Mouse (Mus musculus) lung, postnatal 14 days (tissue): ENCODE data around the gene 1110008L16Rik.
"Not testable (repeated sequence)": the region's sequence is repeated elsewhere in the genome, so short reads cannot be mapped to it uniquely, and the experiment has no call there.

ENCODE experiments used
- DNase-seq: peaks from one replicate; pipeline ENCODE4 v3.0.0; 2021

1110008L16Rik gene

GRCm38 (mm10) chr12:55299336-55299735 is at the start of gene 1110008L16Rik:
TSS of gene 1110008L16Rik (plus strand) at chr12:55299577.
- no peak for DNase-seq

DNA sequence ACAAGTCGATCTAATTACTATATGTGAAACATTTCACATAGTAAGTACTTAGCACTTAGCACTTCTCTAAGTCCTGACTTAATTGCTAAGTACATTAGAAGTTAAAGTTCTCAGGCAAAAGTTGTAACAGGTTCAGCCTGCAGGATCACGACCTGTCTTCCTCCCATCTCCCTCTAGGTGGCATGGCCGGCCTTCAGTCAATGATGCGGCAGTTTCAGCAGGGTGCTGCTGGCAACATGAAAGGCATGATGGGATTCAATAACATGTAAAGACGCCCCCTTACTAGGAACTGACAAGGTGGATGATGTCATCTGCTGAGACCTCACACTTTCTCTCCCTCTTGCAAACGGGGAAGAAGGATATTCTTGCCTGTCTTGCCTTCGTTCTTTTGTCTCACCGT is 37.4 kb upstream of the 1110008L16Rik start:
- not testable (repeated sequence) for DNase-seq

DNA sequence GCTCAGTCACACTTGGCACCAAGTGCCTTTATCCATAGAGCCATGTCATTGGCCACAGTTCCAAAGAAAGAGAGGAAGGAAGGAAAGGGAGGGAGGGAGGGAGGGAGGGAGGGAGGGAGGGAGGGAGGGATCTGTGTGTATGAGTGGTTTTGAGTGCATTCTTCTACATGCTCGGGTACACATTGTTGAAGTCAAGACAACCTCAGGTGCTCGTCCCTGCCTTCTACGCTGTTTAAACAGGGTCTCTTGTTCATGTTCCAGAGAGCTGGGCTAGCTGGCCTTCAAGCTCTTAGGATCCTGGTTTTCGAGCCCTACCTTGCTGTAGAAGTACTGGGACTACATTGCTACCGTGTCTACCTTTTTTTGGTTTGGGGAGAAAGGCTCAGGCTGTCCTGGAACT is 36.0 kb upstream of the 1110008L16Rik start:
- DNase-seq = not testable (repeated sequence)

- DNase-seq = no peak
Observed at GRCm38 (mm10) chr12:55272243-55272642, 27.1 kb upstream of the 1110008L16Rik start.

DNA sequence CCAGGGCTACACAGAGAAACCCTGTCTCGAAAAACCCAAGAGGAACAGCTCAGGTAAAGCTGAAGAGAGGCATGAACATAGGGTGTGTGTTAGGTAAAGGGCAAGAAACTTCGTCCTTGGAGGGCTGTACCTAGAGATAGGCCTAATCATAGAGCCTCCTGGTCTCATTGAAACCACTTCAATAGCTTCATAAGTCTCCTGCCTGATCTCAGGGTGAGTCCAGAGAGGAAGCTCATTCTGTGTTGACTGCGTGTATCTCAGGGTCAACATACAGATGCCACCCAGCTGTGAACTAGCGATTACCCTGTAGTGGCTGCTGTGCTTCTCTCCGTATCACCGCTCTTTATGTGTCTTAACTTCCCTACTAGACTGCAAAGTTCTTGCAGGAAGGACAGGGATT is 21.8 kb upstream of the 1110008L16Rik start:
- not testable (repeated sequence) for DNase-seq

DNA sequence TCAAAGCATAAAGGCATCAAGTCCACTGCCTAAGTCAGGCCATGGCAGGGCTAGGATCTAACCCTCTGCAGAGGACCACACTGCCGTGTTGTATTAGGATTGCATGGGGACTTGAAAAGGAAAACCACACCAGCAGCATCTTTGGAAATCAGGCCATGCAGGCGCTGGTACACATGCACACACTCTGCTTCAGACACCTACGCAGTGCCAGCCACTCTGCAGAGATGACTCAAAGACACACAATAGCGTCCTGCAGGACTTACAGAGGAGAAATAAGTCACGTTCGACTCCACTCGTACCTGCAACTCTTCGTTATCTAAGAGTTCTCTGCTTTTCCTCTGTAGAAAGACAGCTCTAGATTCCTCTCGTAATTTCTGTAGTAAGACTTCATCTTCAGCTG is 1.3 kb upstream of the 1110008L16Rik start:
- no peak for DNase-seq

DNA sequence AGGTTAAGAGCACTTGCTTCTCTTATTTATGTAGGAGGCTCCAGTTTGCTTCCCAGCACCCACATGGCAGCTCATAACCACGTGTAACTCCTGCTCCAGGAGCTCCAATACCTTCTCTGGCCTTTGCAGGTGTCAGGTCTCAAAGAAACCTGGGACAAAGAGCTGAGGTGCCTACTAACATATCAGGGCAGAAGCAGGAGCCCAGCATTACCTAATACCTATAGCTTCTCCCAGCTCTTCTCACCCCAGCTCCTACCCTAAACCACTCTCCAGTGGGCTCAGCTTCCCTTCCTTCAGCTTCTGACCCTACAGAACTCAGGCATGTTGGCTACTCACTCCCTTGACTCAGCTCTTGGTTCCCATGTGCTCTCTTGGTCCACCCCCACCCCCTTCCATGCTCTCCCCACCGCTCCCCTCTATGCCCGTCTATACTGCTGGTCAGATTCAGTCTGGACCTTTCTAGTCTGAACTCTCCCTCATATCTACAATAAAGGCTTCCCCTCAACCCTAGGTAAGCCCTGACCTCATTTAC is 1.5 kb downstream of the 1110008L16Rik start:
- no peak for DNase-seq

DNA sequence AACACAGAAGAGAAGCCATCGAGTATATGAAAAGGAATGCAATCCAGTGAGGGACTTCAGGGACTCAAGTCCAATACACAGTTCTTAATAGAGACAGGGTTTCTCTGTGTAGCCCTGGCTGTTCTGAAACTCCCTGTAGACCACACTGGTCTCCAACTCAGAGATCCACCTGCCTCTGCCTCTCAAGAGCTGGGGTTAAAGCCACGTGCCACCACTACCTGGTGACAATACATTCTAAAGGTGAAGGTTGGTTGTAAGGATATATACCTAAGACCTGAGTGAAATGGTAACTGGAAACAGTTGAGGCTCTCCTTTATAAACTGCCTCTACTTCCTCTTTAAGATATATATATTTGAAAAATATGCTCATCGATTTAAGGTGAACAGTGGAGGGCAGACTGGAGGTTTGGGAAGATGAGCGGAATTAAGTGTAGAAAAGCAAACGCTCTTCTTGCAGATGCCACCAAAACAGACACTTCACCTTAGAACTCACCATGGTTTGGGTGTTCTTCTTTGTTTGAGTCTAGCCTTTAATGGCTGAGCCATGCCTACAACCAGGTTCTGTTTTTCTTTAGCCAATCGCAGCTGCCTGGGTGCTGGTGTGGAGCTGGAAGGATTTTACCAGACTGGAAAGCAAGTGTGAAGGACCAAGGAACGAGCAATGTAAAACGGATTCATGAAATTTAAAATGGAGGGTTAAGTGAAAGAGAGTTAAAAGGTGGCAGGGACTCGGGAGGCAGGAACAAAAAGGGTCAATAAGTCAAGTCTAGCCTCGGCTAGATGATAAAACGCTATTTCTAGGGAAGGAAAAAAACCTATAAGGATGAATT is 2.3 kb downstream of the 1110008L16Rik start:
- no peak for DNase-seq

DNA sequence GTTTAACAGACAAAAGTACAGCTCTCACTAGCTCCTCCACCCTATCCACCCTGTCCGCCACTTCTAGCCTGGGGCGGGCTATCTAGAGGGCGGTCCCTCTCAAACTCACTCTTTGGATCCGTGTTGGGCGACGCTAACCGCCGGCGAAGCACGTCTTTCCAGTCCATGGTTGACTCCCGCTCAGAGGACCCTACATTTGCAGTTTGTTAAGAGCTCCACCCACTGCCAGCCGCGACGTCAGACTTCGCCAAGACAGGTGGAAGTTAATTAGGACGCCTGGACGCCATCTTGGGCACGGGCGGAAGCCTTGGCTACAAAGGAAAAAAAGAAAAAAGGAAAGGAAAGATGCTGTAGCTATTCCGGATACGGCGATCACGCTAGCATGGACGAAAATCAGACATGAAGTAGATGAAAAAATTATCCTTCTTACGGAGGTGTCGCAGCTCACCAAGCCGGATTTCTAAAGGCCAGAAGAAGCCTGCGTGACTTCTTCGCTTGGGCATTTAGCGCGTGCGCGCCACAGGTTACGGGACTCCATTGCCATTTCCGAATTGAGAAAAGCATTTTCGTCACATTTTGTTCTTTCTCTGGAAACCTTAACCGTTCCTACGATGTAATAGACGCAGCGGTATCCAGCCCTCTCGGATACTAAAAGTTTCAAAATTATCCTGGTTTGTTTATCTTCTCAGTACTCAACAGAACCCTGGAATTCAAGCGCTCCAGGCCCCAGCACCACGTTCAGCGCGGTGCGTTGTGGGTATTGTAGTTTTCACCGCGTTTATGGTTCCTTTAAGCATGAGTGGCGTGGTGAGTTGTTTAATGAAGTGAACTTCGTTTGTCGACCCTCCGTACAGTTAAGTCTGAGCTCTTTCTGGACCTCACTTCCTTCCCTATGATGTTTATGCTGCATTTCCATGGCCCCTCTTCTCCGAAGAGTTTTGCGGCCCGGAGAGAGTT is 3.4 kb downstream of the 1110008L16Rik start, which contains the start of gene Ppp2r3c:
Gene Ppp2r3c, minus strand, starts transcription at position 514 of the 957 bp plus-strand sequence.
- DNase-seq = peak; percentile 92

GRCm38 (mm10) chr12:55306371-55306770 is 7.0 kb downstream of the 1110008L16Rik start:
- DNase-seq = no peak

GRCm38 (mm10) chr12:55307566-55307965 is 8.2 kb downstream of the 1110008L16Rik start:
- DNase-seq = no peak

GRCm38 (mm10) chr12:55308731-55309130 is 9.4 kb downstream of the 1110008L16Rik start:
- DNase-seq = no peak

- no peak for DNase-seq
Observed at GRCm38 (mm10) chr12:55309501-55309900, 10.1 kb downstream of the 1110008L16Rik start.

- no peak for DNase-seq
Observed at GRCm38 (mm10) chr12:55311841-55312240, 12.5 kb downstream of the 1110008L16Rik start.

GRCm38 (mm10) chr12:55313901-55314300 is 14.5 kb downstream of the 1110008L16Rik start:
- no peak for DNase-seq

DNA sequence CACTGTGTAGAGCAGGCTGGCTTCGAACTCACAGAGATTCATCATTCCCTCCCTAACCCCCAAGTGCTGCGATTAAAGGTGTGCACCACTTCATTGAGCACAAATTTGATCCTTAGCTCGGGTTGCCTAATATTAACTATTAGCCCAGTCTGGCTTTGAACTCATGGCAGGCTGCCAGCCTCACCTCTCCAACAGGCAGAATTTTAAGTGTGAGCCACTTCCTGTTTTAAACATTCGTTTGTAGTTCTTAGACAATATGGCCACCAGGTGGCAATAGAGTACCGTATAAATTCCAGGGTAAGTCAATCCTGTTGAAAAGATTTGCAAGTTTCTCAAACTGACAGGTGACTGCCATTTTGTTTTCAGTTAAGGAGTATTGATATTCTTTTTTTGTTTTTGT is 15.8 kb downstream of the 1110008L16Rik start:
- peak; percentile 91 for DNase-seq

GRCm38 (mm10) chr12:55321642-55322291 is 22.4 kb downstream of the 1110008L16Rik start:
- no peak for DNase-seq

GRCm38 (mm10) chr12:55325702-55326101 is 26.3 kb downstream of the 1110008L16Rik start:
- no peak for DNase-seq

DNA sequence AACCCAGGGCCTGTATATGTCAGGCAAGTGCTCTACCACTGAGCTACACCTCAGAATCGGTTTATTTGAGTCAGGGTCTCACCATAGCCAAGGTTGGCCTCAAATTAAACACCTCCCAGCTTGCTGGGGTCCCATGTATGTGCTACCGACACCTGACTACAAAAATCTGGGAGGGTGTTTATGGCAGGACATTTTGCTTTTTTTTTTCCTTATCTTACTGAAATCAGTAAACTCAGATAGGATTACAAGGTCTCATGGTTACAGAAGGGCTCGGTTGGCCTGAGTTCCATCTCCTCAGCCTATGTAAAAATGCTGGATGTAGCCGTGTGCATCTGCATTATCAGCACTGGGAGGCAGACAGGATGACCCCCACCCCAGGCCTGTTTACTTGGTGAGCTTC is 29.4 kb downstream of the 1110008L16Rik start:
- no peak for DNase-seq

DNA sequence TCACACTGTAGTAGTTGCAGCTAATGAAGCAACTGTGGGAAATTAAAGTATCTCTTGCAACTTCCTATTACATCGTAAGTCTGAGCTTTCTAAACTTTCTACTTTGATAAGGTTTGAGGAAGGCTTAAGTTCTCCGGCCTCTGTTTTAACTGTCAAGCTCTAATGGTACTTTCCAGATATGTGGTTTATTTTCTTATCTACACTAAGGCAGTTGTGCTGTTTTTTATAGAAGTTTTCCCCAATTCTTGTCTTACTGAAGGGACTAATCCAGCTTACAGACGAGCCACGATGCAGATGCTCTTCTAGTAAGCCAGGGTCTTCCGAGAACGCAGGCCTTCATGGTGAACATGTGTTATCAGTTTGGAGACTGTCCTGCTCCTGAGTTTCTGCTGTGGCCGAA is 30.0 kb downstream of the 1110008L16Rik start:
- no peak for DNase-seq

GRCm38 (mm10) chr12:55333662-55334061 is 34.3 kb downstream of the 1110008L16Rik start:
- no peak for DNase-seq

DNA sequence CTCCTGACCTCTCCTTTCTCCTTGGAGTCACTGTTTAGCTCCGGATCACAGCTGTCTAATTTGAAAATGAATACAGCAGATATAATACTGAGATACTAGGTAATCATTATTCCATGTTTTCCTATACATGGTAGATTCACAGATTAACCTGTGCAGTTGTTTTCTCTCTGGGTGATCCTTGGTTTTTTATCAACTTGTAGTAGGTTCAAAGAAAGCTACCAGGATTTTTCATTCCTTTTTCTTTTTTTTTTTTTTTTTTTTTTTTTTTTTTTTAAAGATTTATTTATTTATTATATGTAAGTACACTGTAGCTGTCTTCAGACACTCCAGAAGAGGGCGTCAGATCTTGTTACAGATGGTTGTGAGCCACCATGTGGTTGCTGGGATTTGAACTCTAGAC is 39.1 kb downstream of the 1110008L16Rik start:
- not testable (repeated sequence) for DNase-seq

DNA sequence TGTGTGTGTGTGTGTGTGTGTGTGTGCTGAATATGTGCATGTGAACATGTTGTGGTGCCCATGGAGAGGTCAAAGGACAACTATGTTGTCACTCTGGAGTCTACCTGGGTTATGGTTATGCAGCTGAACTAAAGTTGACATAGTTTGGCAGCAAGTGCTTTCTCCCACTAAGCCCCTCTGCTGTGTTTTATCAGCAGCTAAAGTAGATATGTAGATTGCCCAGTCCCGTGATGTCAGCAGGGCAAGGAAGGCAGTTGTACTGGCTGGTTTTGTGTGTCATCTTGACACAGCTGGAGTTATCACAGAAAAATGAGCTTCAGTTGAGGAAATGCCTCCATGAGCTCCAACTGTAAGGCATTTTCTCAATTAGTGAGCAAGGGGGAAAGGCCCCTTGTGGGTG is 43.7 kb downstream of the 1110008L16Rik start:
- DNase-seq = not testable (repeated sequence)
